Mouse (Mus musculus) kidney, adult 2 months (tissue): ENCODE measurements around the gene Rapgef3.

ENCODE experiments used
- CTCF ChIP-seq: fragments of 200-500 bp; conservative IDR thresholded peaks from 2 replicates; pipeline ENCODE4 v1.5.1; 2011; ENCODE audit warnings: low read depth, mild to moderate bottlenecking, control low read depth, low read length, moderate library complexity, mixed read lengths; ENCODE audit not compliant: insufficient read depth, insufficient read length
- POLR2A ChIP-seq: fragments of 200-500 bp; IDR thresholded peaks from one replicate; pipeline ENCODE4 v1.6.1; 2011; ENCODE audit warnings: low read depth, low read length, control low read depth

- TF ChIP-seq CTCF (no peak), POLR2A (no peak)
These were observed 12.8 kb upstream of the Rapgef3 start for GRCm38 (mm10) chr15:97780611-97781031.
